Mouse (Mus musculus) layer of hippocampus, postnatal 25 days (tissue): ENCODE measurements around the gene Ccdc116. TPM values are rescaled to one million over a fixed set of nuclear protein-coding genes. Genes with fewer than 3 reads are reported as not detected.
"Not testable (repeated sequence)": the region's sequence is repeated elsewhere in the genome, so short reads cannot be mapped to it uniquely, and the experiment has no call there.

Experiments used
- DNase-seq, 2 experiments: peaks; one replicate each; pipeline ENCODE4 v3.0.0; 2022; ENCODE audit warnings: mixed read lengths in 2 of 2, low spot score in 1 of 2; ENCODE audit errors: extremely low spot score in 1 of 2
- total RNA-seq, 2 experiments: library from RNA; stranded (reverse); gene quantifications; 2 replicates each; pipeline ENCODE4 v1.2.3; 2021

The Ccdc116 gene
- total RNA-seq: 1 to 10 TPM; 2.1 to 2.2 TPM

DNA sequence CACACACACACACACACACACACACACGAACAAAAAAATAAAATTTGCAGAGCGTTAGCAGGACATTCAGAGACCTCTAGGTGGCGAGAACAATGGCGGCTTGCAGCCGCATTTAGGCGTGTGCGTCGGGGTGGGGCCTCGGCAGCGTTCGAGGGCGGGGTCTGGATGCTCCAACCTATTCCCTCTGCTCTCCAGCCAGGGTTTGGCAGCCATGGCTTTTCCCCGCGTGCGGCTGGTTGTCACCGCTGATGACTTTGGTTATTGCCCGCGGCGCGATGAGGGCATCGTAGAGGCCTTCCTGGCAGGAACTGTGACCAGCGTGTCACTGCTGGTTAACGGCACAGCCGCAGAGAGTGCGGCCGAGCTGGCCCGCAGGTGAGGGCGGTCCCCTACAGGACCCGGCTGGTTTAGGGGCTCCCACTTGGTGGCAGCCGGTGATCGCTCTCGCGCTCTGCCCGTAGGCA is at the start of gene Ccdc116:
Ccdc116 (minus strand) TSS at position 458 of the 464 bp plus-strand sequence.
- DNase-seq: peak; percentile 63 to 68

DNA sequence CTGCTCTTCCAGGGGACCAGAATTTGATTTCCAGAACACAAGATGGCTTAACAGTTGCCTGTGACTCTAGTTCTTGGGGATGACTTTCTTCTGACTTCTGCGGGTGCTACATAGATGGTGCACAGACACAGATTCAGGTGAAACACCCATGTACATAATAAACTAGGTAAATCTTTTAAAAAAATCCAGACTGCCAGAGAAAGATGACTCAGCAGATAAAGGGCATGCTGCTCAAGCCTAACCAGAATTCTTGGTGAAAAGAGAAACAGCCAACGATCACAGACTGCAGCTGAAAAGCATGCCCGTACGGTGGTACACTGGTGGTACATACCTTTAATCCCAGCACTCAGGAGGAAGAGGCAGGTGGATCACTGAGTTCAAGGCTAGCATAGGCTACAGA is 46.8 kb upstream of the Ccdc116 start:
- no peak for DNase-seq

DNA sequence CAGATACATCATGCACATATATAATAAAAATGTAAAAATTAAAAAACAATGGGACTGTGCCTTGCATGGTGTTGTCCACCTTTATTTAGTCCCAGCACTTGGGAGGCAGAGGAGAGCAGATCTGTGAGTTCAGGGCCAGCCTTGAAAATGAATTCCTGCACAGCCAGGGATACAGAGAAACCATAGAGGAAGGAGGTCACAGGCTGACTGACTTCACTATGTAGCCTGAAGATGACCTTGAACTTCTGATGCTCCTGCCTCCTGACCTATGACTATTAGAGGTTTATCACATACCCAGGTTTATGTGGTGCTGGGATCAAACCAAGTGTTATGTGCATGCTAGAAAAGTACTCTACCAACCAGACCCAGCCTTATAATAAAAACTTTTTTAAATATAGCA is 38.4 kb upstream of the Ccdc116 start:
- DNase-seq: no peak

DNA sequence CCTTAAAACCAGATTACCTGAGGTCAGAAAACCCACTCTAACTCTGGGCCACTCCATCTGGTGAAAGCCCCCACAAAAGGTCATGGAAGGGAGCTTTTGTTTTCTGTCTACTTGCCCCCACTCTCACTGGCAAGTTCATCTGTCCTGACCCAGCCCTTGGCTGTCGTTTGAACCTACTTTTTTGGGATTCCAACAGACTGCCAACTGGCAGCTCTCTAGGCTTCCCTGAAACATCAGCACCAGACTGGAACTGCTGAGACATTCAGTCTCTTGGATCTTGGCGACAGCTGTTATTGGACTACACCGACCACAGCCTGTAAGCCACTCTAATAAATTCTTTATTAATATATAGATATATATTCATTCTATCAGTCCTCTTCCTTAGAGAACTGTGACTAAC is 36.0 kb upstream of the Ccdc116 start:
- no peak for DNase-seq

DNA sequence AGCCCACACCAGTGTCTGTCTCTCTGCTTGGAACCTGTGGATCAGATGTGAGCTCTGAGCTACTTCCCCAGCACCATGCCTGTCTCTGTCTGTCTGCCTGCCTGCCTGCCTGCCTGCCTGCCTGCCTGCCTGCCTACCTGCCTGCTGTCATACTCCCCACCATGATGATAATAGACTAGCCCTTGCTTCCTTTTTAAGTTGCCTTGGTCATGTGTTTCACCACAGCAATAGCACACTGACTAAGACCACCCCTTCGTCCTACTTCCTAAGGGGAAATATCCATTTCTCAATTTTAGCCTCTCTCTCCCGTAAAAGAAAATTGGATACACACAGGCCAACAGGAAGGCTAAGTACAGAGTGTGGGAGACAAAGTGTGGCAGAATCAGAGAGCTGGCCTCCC is 35.1 kb upstream of the Ccdc116 start:
- DNase-seq: no peak

DNA sequence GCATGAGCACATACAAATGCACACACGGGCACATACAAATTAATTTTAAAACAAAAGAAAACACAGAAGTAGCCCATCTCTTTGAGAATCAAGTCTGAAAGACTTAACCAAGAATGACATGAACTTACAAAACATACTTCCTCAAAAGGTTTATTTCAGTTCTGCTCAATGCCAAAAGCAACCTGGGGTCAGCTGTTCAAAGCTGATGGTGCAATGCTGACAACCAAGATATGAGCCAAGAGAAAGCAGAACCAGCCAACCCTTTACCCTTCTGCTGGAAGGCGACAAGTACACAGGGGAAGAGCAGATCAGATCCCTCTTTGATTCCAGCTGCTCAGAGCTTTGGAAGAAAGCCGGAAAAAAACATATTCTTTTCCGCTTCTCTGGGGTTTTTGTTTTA is 34.4 kb upstream of the Ccdc116 start:
- DNase-seq: no peak

DNA sequence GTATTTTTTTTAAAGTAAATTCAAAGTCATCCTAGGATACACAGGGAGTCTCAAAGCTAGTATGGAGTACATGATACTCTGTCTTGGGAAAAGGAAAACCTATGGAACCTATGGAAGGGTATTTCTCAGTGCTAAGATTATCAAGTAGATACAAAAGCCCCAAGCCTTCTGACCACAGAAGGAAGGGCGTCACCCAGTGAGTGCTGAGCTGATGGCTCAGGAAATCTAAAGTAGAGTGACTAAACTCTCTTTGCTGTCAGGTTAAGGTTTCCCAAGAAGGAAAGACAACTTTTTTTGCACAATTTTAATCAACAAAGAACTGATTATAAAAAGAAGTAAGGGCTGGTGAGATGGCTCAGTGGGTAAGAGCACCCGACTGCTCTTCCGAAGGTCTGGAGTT is 32.7 kb upstream of the Ccdc116 start:
- DNase-seq: no peak

DNA sequence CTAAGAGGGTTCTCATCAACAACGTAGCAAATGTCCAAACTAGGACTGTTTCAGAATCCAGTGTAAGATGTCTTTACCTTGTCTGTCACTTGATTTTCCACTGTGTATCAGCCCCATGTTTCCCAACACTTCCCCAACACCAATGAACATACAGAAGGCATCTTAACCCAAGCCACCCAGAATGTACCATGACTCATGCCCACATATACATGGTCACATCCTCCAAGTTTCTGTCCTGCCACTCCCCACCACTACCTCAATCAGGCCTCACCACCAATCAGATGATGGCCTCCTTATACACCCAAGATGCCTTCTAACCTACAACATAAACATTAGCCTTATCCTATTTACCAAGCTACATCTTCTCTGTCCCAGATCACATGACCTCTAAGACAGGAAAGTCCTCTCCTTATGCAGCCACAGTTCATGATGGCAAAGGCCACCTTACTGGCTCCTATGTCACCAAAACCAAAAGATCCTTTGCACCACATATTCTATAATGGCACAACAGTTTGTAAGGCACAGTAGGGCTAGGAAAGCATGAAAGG is 30.7 kb upstream of the Ccdc116 start:
- DNase-seq: no peak

DNA sequence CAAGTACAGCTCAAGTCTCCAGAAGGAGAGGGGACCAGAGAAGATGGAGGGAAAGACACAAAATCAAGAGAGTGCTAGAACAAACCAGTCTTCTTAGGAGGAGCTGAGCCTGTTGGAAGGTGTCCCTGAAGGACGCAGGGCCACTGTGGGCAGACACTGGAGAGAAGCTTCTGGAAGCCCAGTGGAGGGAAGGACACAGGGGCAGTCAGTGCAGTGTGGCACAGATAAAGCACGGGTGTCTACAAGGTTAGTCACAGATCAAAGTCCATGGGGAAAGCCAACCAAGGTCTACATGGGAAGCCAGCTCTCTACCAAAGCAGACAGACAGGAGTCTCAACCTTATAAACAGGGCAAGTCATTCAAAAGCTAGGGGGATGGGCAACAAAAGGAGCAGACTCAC is 28.7 kb upstream of the Ccdc116 start:
- no peak for DNase-seq

DNA sequence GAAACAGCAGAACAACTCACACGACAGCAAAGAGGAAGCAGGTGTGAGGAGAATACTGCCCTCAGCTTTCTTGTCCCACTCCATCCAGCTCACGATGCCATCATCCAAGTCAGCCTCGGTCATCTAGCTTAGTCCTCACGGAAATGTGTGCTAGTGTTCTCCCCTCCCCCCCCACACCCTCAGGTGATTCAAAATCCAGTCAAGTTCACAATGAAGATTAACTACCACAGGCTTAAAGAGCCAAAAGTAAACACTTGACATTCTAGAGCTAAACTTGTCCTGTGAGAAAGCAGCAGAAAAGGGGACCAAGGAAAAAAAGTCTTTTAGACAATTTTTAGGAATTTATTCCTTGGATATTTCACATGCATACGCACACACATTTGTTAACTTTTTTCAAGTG is 21.0 kb upstream of the Ccdc116 start:
- DNase-seq: no peak

DNA sequence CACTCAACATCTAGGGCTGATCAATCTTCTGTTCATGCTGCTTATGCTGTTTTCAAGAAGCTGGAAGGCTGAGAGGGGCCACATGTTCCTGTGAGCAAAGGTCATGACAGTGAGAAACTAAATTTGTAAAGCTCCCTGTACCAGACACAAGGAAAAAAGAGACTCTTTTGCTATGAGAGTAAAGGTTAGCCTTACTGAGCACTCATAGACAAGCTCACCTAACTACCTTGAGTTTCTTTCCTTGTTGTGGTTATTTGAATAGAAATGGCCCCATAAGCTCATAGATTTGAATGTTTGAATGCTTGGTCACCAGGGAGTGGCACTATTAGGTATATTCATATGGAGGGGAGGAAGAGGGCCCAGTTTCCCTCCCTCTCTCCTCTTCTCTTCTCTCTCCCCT is 20.1 kb upstream of the Ccdc116 start:
- no peak for DNase-seq

DNA sequence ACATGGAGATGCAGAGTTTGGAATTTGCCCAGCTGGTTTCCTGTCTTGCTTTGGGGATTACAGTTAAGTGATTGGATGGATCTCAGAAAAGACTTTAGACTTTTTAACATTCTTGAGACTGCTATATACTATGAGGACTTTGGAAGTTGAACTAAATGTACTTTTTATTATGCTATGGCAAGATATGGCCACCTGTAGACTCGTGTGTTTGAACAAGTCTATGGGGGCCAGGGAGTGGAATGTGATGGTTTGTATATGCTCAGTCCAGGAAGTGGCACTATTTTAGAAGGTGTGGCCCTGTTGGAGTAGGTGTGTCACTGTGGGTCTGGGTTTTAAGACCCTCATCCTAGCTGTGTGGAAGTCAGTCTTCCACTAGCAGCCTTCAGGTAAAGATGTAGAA is 18.4 kb upstream of the Ccdc116 start:
- DNase-seq: not testable (repeated sequence)

DNA sequence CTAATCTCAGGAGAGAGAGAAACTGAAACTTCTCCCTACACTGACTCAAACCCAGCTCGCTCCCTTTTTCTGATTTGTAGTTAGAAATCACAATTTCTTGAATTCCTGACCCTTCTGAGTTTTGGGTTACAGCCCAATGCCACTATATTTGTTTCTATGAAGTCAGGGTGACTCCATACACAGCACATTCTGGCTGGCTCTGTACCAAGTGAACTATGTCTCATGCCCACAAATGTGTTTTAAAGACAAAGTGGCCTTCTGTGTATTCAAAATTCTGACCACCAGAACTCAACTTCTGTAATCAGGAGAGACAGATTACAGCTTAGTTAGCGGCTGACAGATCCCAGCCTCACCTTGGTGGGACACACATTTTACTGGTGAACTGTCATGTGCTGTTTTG is 7.3 kb upstream of the Ccdc116 start:
- no peak for DNase-seq

DNA sequence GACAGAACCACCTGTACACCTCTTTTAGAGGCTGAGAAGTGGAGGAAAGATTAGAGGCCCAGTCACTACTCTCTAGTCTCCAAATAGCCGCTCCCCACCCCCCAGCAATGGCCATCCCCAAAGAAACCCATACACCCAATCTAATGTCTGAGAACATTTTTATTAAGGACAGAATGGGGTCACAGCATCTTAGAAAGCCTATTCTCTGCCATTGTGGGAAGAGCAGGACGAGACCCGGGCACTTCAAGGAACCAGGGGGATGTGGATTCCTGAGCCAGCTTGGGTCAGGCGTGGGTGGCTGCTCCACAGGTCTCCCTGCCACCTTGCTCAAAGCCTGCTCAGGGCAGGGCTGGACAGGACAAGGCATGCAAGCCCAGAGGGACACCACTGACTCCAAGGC is 4.8 kb upstream of the Ccdc116 start:
- no peak for DNase-seq

DNA sequence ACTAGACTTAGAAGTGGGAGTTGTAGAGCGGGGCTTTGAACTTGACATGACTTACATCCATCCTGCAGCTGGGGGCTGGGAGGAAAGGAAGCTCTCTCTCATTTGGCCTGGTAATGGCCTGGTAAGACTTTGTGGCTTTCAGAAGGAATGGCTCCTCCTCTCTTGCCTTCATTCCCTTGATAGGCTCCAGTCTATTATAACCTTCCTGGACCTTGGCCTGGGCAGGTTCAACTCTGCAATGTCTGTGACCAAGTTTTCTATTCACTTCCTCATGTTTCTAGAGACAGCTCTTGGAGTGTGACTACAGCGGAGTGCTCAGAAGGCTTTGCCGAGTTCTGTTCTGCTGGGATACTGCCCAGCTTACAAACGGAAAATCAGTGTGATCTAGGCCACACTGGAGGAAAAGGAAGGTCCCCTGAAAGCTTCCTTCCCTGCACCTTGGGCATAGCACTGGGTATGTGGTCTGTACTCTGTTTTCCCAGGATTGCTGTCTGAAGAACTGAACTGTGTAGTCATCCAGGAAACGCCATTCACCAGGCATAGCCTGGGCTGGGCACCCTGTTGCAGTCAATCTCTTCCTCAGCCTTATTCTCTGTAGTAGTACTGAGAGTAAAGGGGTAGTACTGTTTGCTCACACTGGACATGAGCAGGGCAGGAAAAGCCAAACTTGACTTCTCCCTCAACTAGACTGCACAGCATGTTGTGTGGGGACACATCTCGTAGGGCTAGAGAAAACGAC is 3.7 kb upstream of the Ccdc116 start:
- no peak for DNase-seq

DNA sequence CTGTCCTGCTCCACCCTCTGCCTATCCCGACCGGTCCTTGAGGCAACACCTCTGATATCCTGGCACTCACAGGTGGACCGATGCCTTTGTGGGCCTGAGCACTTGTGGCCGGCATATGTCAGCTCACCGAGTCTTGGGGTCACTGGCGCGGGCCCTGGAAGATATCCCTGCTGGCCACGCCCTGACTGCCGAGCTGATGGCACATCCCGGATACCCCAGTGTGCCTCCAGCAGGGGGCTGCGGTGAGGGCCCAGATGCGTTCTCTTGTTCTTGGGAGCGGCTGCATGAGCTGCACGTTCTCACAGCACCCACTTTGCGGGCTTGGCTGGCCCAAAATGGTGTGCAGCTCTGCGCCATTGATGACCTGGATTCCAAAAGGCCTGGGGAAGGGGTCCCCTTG is 1.1 kb upstream of the Ccdc116 start:
- no peak for DNase-seq

DNA sequence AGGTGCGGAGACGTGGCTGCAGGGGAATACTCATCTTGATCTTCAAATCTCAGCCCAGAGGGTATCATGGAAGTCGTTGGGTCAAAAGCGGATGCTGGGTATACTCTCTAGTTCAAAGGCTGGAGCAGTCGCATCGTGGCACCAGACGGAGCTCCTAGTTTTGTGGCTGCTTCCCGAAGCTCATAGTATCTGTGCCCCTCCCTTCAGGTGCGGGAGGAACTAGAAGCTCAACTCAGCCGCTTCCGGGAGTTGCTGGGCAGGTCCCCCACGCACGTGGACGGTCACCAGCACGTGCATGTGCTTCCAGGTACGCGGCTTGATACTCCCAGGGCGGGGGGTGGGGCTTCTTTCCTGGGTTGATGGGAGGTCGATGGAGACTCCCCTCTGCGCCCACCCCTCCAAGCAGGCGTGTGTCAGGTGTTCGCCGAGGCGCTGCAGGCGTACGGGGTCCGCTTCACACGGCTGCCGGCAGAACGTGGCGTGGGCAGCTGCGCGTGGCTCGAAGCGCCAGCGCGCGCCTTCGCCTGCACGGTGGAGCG is 431 bp upstream of the Ccdc116 start:
- DNase-seq: peak; percentile 10 to 22

DNA sequence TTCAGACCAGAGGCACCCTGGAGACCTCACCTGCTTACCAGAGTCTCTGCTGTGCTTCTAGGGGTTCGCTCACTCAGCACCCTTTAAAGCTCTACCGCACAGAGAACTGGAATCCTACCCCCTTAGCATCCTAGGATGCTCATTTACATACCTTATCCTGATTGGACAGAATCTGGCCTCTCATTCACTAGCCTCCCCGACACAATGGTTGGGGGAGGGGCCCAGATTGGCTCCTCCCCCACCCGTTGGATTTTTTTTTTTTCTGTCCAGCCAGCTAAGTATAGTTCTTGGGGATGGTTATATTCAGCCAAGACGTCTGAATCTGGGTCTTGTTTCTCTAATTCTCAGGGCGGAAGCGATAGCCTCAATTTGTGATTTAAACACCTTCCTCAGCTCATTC is 2.7 kb downstream of the Ccdc116 start, which contains the start of gene Ydjc:
Ydjc (plus strand) TSS at position 283 of the 400 bp plus-strand sequence.
- no peak for DNase-seq

DNA sequence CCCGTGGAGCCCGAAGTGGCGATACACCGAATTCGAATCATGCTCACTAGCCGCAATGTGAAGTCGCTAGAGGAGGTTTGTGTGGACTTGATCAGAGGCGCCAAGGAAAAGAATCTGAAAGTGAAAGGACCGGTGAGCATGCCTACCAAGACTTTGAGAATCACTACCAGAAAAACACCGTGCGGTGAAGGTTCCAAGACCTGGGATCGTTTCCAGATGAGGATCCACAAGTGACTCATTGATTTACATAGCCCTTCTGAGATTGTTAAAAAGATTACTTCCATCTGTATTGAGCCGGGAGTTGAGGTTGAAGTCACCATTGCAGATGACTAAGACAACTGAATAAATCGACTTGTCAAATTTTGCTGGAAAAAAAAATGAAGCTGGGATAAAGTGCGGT is 9.7 kb downstream of the Ccdc116 start:
- DNase-seq: no peak

DNA sequence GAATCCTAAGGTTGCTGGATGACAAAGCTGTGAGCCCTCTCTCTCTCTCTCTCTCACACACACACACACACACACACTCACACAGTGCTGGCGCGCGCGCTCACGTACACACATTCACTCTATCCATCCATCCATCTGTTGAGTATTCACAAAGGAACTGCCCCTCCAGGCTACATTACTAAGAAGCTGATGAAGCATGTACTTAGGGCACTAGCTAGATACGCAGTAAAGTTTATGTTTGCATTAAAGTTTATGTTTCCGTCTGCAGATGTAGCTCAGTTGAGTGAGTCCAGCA is 14.2 kb downstream of the Ccdc116 start:
- no peak for DNase-seq

DNA sequence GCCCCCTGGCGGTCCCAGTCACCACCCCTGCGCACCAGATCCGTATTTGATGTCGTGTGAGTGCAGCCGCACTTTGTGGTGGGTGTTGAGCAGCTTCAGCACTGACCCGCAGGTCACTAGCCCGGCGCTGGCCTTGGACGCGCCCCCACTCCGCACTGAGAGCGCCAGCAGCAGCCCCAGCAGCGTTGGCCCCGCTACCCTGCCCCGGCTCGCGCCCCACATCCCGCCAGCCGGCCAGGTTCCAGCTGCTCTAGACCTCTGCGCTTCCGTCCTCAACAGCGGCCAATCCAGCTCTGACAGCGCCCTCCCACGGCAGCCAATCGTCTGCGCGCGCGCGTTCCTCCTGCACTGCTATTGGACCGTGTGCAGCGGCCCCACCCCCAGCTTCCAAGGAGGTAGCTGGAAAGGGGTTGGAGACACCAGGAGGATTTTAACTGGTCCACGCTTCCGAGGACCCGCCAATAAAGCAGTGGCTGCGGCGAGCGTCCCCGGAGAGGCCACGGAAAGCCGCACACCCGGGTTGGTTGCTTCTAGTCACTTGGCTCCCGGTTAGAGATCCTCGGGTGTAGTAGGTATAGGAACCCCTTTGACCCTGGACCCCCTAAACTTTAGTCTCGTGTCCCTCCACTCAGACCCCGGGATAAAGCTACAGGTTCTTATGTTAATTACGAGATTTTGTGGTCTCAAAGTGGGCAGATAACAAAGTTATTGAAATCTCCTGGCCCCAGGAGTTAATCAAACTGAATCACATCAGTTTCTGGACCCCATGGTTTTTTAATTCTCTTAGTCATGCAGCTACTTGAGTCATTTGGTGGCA is 14.7 kb downstream of the Ccdc116 start, which contains the start of gene Sdf2l1:
Sdf2l1 (minus strand) TSS at position 295 of the 817 bp plus-strand sequence.
- peak; percentile 94 to 95 for DNase-seq
